Mouse (Mus musculus) forebrain, embryonic 11.5 days (tissue): ENCODE results near the gene Grik3. TPM values are rescaled to one million over a fixed set of nuclear protein-coding genes. Genes with fewer than 3 reads are reported as not detected.

Source experiments
- ATAC-seq: fragments of 200-750 bp; cut with Nextera tagmentation; replicated peaks from 2 replicates; pipeline ENCODE4 v1.8.0; 2017; ENCODE audit warnings: moderate TSS enrichment; ENCODE audit not compliant: low FRiP score
- DNase-seq: peaks from one replicate; pipeline ENCODE4 v3.0.0-alpha.2; 2017; ENCODE audit warnings: low spot score
- H3K27ac ChIP-seq: fragments of 300-500 bp; sonication (generic); 2 replicates; pipeline ENCODE4 v1.5.1; 2014; ENCODE audit warnings: low read depth, low read length
- H3K27me3 ChIP-seq: fragments of 300-500 bp; sonication (generic); 2 replicates; pipeline ENCODE4 v1.6.1; 2014; ENCODE audit warnings: mild to moderate bottlenecking, low read length, mixed read lengths; ENCODE audit not compliant: control insufficient read depth, insufficient read depth
- H3K36me3 ChIP-seq: fragments of 300-500 bp; sonication (generic); 2 replicates; pipeline ENCODE4 v1.6.1; 2014; ENCODE audit warnings: mild to moderate bottlenecking, low read length, moderate library complexity, mixed read lengths; ENCODE audit not compliant: control insufficient read depth, insufficient read depth
- H3K4me1 ChIP-seq: fragments of 300-500 bp; sonication (generic); replicated peaks from 2 replicates; pipeline ENCODE4 v1.6.1; 2014; ENCODE audit warnings: low read length, mixed read lengths; ENCODE audit not compliant: control insufficient read depth, insufficient read depth
- H3K4me2 ChIP-seq: fragments of 300-500 bp; sonication (generic); 2 replicates; pipeline ENCODE4 v1.6.1; 2014; ENCODE audit warnings: low read depth, mild to moderate bottlenecking, low read length, moderate library complexity, mixed read lengths; ENCODE audit not compliant: severe bottlenecking
- H3K4me3 ChIP-seq: fragments of 300-500 bp; sonication (generic); 2 replicates; pipeline ENCODE4 v1.5.1; 2014; ENCODE audit warnings: low read depth, low read length
- H3K9ac ChIP-seq: fragments of 300-500 bp; sonication (generic); 2 replicates; pipeline ENCODE4 v1.6.1; 2014; ENCODE audit warnings: low read length
- H3K9me3 ChIP-seq: fragments of 300-500 bp; sonication (generic); 2 replicates; pipeline ENCODE4 v1.6.1; 2016; ENCODE audit warnings: low read length, mixed read lengths; ENCODE audit not compliant: control insufficient read depth
- WGBS: fragments of 180-500 bp; shearing (Covaris S2); extraction: QIAGEN DNeasy Blood & Tissue Kit; methylation state at CpG from one replicate; pipeline ENCODE4 v1.1.7; 2014; 5-methylcytosine and 5-hydroxymethylcytosine counted together
- polyA plus RNA-seq: library from polyadenylated mRNA; unstranded; fragments of >200 nt; fragmentation: Nextera tagmentation; extraction: Ambion mirVana; gene quantifications from 2 replicates; pipeline ENCODE4 v1.2.1, GENCODE M21; 2014

The Grik3 gene
- polyA plus RNA-seq, 1 experiment from 2014 or later, result 2.0 TPM

DNA sequence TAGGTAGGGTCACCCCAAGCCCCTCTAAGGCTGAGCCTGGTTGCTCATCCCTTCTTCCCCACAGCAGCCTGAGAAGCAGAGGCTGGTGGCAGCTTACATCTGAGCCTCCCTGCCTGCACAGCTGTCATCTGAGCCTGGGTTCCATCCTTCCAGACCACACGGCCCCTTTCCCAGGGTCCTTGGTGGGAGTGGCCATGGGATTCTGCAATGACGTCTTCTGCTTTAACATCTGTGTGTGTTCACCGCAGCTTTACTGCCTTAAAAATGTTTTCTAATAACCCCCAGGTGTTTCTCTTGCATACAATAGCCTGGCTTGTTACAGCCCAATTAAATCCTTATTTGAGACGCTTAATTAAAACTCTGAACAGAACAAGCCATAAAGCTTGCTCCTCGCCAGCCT is 35.9 kb downstream of the Grik3 start:
- Histone ChIP-seq H3K4me3 (no peak overlapping the region), H3K27me3 (no peaks in the 10 kb centered on the region), H3K9ac (no peak overlapping the region), H3K36me3 (no peaks in the 10 kb centered on the region), H3K27ac (no peak overlapping the region), H3K9me3 (no peaks in the 10 kb centered on the region), H3K4me2 (no peak overlapping the region), H3K4me1 (no peaks in the 10 kb centered on the region)
- ATAC-seq, result no peak
- WGBS, result 50% methylated on average over 5 of the region's 5 CpGs
- no peak for DNase-seq

DNA sequence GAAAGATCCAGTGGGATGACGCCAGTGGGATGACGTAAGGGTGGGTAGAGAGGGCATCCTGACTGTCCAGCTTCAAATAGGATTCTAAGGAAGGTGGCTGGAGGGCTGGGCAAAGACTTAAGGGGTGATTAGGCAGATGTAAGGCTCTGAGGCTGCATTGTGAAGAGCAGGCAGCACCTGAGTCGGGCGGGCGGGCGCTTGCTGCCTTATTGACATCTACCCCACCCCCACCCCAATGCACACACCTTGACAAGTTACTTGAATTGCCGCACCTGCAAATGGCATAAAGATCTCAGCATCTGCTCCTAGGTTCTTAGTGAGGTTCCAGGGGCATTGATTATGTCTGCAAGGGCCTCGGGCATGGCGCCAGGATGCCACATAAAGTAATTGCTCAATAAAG is 43.5 kb downstream of the Grik3 start:
- WGBS, result 37% methylated on average over 9 of the region's 9 CpGs
- H3K27ac ChIP-seq, result peak overlapping the region; percentile 80; the same call in 1 of the 2 replicates
- no peak overlapping the region; the same call in 1 of the 2 replicates for H3K4me2 ChIP-seq
- ATAC-seq, result no peak
- H3K9ac ChIP-seq, result no peak overlapping the region
- no peak for DNase-seq
- H3K36me3 ChIP-seq, result no peaks in the 10 kb centered on the region
- peaks cover 4% of the 10 kb centered on the region for H3K27me3 ChIP-seq
- peaks cover 29% of the 10 kb centered on the region for H3K4me1 ChIP-seq
- H3K9me3 ChIP-seq, result no peaks in the 10 kb centered on the region
- no peak overlapping the region for H3K4me3 ChIP-seq

DNA sequence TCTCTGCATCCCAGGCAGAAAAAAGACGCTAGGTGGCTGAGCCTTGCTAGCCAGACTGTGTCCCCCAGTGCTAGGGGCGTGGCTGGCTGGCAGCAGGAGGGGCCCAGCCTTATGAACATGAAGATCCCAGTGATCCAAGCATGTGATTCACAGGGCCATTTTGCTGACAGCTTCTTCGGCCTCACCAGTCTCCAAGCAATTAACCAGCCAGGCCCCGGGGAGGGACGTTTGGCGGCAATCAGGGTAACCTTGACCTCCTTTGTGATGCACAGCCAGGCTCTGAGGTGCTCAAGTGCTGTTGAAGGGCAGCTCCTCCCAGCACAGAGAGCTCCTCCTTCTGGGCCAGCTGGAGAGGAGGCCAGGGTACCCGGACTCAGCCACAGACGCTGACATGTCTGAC is 43.9 kb downstream of the Grik3 start:
- H3K4me1 ChIP-seq, result peaks cover 29% of the 10 kb centered on the region
- H3K9me3 ChIP-seq, result no peaks in the 10 kb centered on the region
- DNase-seq (peak; percentile 71), ATAC-seq (peak; percentile 74)
- peak overlapping the region; percentile 80 for H3K27ac ChIP-seq
- peak overlapping the region; percentile 7; the same call in 1 of the 2 replicates for H3K9ac ChIP-seq
- 2% methylated on average over 8 of the region's 8 CpGs for WGBS
- H3K27me3 ChIP-seq, result peaks cover 4% of the 10 kb centered on the region
- no peaks in the 10 kb centered on the region for H3K36me3 ChIP-seq
- H3K4me3 ChIP-seq, result no peak overlapping the region
- H3K4me2 ChIP-seq, result peak overlapping the region; percentile 24; the same call in 1 of the 2 replicates

DNA sequence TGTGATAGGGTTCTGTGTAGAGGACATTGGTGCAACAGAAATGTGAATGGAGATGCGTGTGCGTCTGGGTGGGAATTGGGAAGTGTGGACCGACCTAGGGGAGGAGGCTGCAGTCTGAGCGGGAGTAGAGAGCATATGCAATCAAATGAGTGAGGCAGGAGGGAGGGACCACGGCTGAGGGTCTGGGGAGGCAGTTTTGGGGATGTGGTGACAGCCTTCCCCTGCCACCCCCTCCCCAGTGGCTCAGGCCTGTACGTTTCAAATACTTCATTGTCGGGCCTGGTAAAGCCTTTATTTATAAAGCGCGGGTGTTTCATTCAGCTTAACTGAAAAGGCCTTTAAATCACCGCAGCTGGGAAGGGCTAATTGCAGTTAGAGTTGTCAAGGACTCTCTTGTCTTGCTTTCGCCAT is 44.5 kb downstream of the Grik3 start:
- no peak overlapping the region for H3K4me3 ChIP-seq
- DNase-seq, result peak; percentile 87

GRCm38 (mm10) chr4:125535465-125535864 is 45.0 kb downstream of the Grik3 start:
- ATAC-seq (peak; percentile 40; the same call in 1 of the 2 replicates), DNase-seq (peak; percentile 67)
- H3K9me3 ChIP-seq, result no peaks in the 10 kb centered on the region
- H3K36me3 ChIP-seq, result no peaks in the 10 kb centered on the region
- peaks cover 29% of the 10 kb centered on the region for H3K4me1 ChIP-seq
- peak overlapping the region; percentile 80 for H3K27ac ChIP-seq
- peak overlapping the region; percentile 18; the same call in 1 of the 2 replicates for H3K4me2 ChIP-seq
- H3K27me3 ChIP-seq, result peaks cover 4% of the 10 kb centered on the region
- 7% methylated on average over 7 of the region's 7 CpGs for WGBS
- no peak overlapping the region for H3K4me3 ChIP-seq
- peak overlapping the region; percentile 7; the same call in 1 of the 2 replicates for H3K9ac ChIP-seq

More for the DNA sequence above, 44.5 kb downstream of the Grik3 start:
- Histone ChIP-seq H3K4me1 (peaks cover 29% of the 10 kb centered on the region), H3K27me3 (peaks cover 4% of the 10 kb centered on the region), H3K36me3 (no peaks in the 10 kb centered on the region), H3K27ac (peak overlapping the region; percentile 80), H3K9me3 (no peaks in the 10 kb centered on the region), H3K9ac (peak overlapping the region; percentile 7; the same call in 1 of the 2 replicates), H3K4me2 (peak overlapping the region; percentile 18; the same call in 1 of the 2 replicates)
- peak; percentile 90 for ATAC-seq
- 3% methylated on average over 11 of the region's 11 CpGs for WGBS

DNA sequence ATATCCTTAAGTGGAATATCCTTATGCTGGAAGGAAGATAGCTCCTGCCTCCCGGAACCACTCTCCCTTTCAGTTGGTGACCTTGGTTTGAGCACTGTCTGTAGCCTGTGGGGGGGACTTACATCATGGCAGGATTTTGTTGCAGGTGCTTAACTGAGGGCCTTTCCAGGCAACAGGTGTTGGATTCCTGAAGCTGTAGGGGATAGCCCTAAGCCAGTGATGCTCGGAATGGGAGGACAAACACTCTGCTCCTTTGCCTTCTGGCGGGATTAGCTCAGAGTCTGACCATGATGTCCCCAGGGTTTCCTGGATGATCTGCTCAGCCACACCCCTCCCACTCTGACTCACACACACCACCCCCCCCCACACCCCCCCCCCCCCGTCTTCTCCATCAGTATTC is 45.5 kb downstream of the Grik3 start:
- Histone ChIP-seq H3K27me3 (peaks cover 4% of the 10 kb centered on the region), H3K36me3 (no peaks in the 10 kb centered on the region), H3K27ac (no peak overlapping the region), H3K9ac (no peak overlapping the region), H3K4me2 (peak overlapping the region; percentile 18; the same call in 1 of the 2 replicates), H3K9me3 (no peaks in the 10 kb centered on the region), H3K4me1 (peaks cover 29% of the 10 kb centered on the region), H3K4me3 (no peak overlapping the region)
- 33% methylated on average over 4 of the region's 4 CpGs for WGBS
- ATAC-seq, result no peak
- no peak for DNase-seq

GRCm38 (mm10) chr4:125538301-125538965 is 47.9 kb downstream of the Grik3 start:
- Histone ChIP-seq H3K4me2 (no peak overlapping the region), H3K27ac (no peak overlapping the region), H3K4me1 (peaks cover 24% of the 10 kb centered on the region), H3K4me3 (no peak overlapping the region), H3K9me3 (no peaks in the 10 kb centered on the region), H3K27me3 (peaks cover 7% of the 10 kb centered on the region), H3K9ac (no peak overlapping the region), H3K36me3 (no peaks in the 10 kb centered on the region)
- ATAC-seq (no peak), DNase-seq (no peak)
- WGBS, result 44% methylated on average over 3 of the region's 3 CpGs

DNA sequence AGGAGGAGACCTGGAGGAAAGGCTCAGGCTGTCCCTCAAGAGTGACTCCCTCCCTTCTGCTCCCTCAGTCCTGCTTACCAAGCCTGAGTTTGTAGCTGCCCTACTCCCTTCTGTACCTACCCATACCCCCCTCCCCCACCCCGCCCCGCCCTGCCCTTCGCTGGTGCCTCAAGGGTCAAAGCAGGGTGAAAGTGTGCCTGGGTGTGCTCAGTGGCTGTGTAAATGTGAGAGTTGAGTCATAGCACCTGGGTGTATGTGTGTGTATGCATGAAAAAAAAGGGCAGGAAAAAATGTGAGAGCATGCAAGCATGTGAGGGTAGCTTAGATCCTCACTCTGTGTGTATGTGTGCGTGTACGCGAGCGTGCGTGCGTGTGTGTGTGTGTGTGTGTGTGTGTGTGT is 49.1 kb downstream of the Grik3 start:
- Histone ChIP-seq H3K9me3 (no peaks in the 10 kb centered on the region), H3K4me1 (peaks cover 14% of the 10 kb centered on the region), H3K4me2 (no peak overlapping the region), H3K36me3 (no peaks in the 10 kb centered on the region), H3K9ac (no peak overlapping the region), H3K4me3 (no peak overlapping the region), H3K27ac (no peak overlapping the region), H3K27me3 (peaks cover 7% of the 10 kb centered on the region)
- DNase-seq (no peak), ATAC-seq (no peak)
- WGBS, result 92% methylated on average over 9 of the region's 9 CpGs

DNA sequence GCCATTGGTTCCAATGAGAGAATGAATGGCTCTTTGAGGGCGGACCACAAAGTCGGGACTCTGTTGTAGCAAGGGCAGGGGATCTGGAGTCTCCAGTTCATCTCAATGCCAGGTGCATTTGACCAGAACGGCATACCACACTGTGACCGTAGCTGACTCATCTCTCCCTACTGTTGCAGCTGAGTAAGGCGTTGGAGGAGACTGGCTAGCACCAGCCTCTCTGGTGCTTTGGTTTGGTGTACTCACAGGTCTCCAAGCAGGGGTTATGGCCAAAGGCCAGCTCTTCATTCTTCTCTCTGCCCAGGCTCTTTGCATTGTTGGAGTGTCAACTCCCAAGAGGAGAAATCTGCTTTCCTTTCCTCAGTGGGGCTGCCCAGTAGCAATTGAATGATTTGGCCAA is 52.7 kb downstream of the Grik3 start:
- no peak overlapping the region for H3K4me2 ChIP-seq
- no peaks in the 10 kb centered on the region for H3K9me3 ChIP-seq
- no peak overlapping the region for H3K9ac ChIP-seq
- WGBS, result 89% methylated on average over 5 of the region's 5 CpGs
- H3K36me3 ChIP-seq, result no peaks in the 10 kb centered on the region
- no peak overlapping the region for H3K4me3 ChIP-seq
- no peak overlapping the region for H3K27ac ChIP-seq
- H3K4me1 ChIP-seq, result peaks cover 16% of the 10 kb centered on the region; the same call in 1 of the 2 replicates
- ATAC-seq (no peak), DNase-seq (no peak)
- peaks cover 4% of the 10 kb centered on the region for H3K27me3 ChIP-seq
